Mouse (Mus musculus): Measurements from ENCODE around the gene Zfp638. TPM values are rescaled to one million over a fixed set of nuclear protein-coding genes. Genes with fewer than 3 reads are reported as not detected.
"Not testable (repeated sequence)": the region's sequence is repeated elsewhere in the genome, so short reads cannot be mapped to it uniquely, and the experiment has no call there.

The Zfp638 gene
- polyA plus RNA-seq, 1 experiment: 82.0 TPM

DNA sequence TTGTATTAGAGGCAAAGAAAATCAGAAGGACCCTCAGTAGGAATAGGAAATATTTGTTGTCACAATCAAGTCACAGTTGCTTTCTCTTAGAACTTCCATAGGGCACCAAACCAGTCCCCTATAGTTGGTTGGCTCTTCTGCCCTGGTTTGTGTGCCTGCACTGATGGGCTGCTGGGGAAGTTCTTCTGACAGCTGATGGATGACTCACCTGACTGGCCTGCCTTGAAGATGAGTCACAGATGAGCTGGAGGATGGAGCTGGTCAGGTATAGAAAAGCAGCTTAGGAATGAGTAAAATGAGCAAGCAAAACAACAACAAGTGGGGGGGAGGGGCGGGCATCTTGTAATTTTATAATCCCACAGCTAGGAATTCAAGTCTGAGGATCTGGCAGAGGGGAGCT lies 135.8 kb downstream of the Zfp638 start:
- Histone ChIP-seq H3K4me1 (ENCODE audit: control insufficient read depth, insufficient read depth, low read length) (no peaks in the 10 kb centered on the region), H3K27ac (ENCODE audit: insufficient read depth, low read depth, low read length) (no peak overlapping the region), H3K4me3 (ENCODE audit: insufficient read depth, low read length) (no peak overlapping the region)
- TF ChIP-seq POLR2A (IDR thresholded peaks at IDR 0.05; ENCODE audit: borderline replicate concordance, low read depth, low read length) (no peak), CTCF (IDR thresholded peaks at IDR 0.05; ENCODE audit: low read depth, low read length) (no peak)

DNA sequence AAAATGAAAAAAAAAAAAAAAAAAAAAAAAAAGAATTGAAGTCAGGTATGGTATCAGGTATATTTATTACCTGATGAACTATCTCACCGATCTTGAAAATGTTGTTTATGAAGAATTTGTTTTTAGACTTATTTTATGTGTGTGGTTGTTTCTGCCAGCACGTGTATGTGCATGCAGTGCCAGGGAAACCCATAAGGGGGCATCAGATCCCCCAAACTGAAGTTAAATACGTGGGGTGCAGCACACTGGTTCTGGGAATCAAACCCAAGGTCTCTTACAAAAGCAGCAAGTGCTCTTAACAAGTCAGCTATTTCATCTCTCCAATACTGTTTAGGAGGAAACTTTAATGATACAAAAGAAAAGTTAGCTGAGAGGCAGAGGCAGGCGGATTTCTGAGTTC lies 137.4 kb downstream of the Zfp638 start:
- H3K4me1 ChIP-seq (ENCODE audit: control insufficient read depth, insufficient read depth, low read length): no peaks in the 10 kb centered on the region
- no peak for TF ChIP-seq POLR2A (IDR thresholded peaks at IDR 0.05; ENCODE audit: borderline replicate concordance, low read depth, low read length)
- TF ChIP-seq CTCF (IDR thresholded peaks at IDR 0.05; ENCODE audit: low read depth, low read length): no peak
- H3K4me3 ChIP-seq (ENCODE audit: insufficient read depth, low read length): no peak overlapping the region
- H3K27ac ChIP-seq (ENCODE audit: insufficient read depth, low read depth, low read length): no peak overlapping the region

DNA sequence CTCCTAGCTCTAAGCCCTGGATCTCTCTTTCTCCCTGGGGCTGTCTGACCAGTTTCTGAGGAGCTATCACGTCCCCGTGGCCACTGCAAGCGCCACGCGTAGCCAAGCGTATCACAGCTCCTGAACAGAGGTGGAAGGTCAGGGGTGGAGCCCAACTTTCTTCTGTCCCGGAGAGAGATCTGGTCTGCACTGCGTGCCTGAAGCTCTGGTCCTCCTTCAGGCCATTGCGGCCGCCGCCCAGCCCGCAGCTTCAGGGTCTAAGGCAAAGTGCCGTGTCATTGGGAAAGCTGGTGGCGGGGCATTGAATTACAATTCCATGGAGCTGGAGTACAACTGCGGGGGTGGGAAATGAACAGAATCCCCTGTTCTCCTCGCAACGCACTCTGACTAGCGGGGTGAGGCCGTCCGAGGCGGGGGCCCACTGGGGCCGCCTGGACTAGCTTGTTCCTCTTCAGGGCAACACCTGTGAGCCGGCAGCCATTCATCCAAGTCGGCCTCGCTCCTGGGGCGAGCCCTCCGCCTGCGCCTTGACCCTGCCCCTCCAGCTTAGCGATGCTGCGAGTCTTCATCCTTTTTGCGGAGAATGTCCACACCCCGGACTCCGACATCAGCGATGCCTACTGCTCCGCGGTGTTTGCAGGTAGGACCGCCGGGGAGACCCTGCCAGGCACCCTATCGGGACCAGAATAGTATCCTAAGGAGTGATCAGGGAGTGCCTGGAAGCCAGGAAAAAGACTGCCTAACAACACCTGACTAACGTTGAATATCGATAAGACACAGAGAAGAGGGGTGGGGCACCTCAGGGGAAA lies 141.7 kb downstream of the Zfp638 start, which contains the start of gene Dysf:
Gene Dysf (plus strand): TSS at position 228 of the 809 bp plus-strand sequence.
- Histone ChIP-seq H3K4me3 (ENCODE audit: insufficient read depth, low read length) (peak within 1 kb of the TSS; percentile 37), H3K27ac (ENCODE audit: insufficient read depth, low read depth, low read length) (no peak within 1 kb of the TSS), H3K4me1 (ENCODE audit: control insufficient read depth, insufficient read depth, low read length) (no peaks in the 10 kb centered on the region)
- TF ChIP-seq POLR2A (IDR thresholded peaks at IDR 0.05; ENCODE audit: borderline replicate concordance, low read depth, low read length) (no peak), CTCF (IDR thresholded peaks at IDR 0.05; ENCODE audit: low read depth, low read length) (no peak)

DNA sequence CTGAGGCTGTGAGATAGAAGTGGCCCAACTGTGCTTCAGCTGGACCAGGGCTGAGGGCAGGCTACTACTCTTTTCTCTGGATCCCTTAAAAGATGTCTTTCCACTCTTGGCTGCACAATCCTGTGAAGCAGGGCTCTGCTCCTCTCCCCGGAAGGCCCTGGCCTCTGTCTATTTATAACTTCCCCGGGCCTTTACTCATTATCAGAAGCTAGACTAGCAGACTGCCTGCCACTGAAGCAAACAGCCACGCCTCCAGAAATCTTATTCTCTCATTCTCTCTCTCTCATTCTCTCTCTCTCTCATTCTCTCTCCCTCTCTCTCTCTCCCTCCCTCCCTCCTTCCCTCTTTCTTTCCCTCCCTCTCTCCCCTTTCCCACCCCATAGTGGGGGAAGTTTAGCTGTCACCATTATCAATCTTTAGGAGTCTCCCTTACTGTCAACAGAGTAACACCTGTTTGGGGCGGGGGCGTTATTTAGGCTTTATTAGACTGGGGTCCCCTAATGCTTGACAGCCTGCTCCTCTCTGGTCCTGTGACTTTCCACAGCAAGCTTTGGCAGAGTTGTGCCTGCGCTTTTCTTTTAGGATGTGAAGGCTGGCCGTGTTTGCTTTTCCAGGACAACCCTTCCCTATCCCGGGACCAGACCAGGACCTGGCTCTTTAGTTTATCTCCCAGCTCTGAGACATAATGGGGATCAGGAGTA lies 142.4 kb downstream of the Zfp638 start:
- no peak for TF ChIP-seq POLR2A (IDR thresholded peaks at IDR 0.05; ENCODE audit: borderline replicate concordance, low read depth, low read length)
- TF ChIP-seq CTCF (IDR thresholded peaks at IDR 0.05; ENCODE audit: low read depth, low read length): no peak
- Histone ChIP-seq H3K27ac (ENCODE audit: insufficient read depth, low read depth, low read length) (no peak overlapping the region), H3K4me3 (ENCODE audit: insufficient read depth, low read length) (peak overlapping the region; percentile 37), H3K4me1 (ENCODE audit: control insufficient read depth, insufficient read depth, low read length) (no peaks in the 10 kb centered on the region)

DNA sequence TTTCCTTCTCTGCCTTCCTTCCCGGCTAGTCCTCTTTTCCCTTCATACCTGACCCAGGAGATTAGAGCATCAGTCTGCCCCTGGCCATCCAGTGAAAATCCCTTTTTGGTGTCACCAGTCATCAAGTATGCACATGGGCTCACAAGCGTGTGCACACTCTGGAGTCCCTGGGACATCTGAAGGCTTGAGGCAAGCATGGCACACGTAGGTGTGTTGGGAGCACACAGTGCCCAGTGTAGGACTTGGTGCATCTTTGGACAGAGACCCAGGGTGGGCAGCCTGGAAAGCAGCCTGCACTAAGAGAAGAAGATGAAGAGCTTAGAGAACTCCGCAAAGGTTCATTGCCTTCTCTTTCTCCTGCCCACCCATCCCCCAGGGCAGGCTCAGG lies 143.0 kb downstream of the Zfp638 start:
- no peak overlapping the region for H3K4me3 ChIP-seq (ENCODE audit: insufficient read depth, low read length)
- TF ChIP-seq POLR2A (IDR thresholded peaks at IDR 0.05; ENCODE audit: borderline replicate concordance, low read depth, low read length): no peak
- no peak for TF ChIP-seq CTCF (IDR thresholded peaks at IDR 0.05; ENCODE audit: low read depth, low read length)
- no peak overlapping the region for H3K27ac ChIP-seq (ENCODE audit: insufficient read depth, low read depth, low read length)
- no peaks in the 10 kb centered on the region for H3K4me1 ChIP-seq (ENCODE audit: control insufficient read depth, insufficient read depth, low read length)

DNA sequence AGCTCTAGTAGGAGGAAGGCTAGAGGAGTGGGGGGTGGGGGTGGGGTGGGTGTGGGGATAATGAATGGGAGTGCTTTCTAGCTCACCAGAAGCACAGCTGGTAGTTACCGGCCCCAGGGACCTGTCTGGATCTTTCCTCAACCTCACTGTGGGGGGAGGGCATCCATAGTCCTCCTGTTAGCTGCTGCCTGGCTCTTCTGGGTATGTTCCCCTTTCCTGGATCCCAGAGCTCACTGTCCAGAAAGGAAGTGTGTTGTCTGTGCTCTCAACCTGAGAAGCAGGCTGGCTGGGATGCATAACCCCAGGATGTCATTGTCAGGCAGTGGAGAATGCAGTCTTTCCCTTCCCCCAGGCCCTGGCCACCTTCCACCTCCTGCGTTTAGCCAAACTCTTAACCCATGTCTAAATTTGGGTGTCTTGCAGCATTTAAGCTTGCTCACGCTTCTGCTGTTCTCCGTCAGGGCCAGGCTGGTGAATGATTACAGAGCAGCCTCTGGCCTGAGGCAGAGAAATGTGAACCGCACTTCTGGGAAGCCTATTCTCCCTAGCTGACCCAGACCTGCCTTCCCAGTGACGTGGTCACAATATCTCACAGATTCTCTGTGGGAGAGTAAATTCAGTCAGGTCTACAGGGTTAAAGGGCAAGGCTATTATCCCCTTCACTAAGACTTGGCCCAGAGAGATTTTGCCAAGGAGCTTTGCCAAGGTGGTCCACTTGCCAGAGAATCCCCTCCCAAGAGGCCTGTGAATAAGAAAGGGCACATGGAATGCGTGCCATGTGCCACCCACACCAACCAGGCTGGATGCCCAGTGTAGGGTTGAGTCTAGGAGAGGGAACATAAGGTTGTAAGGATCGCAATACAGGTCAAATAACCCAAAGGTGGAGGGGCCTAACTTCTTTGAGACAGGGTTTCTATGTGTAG lies 143.7 kb downstream of the Zfp638 start:
- Histone ChIP-seq H3K4me1 (ENCODE audit: control insufficient read depth, insufficient read depth, low read length) (no peaks in the 10 kb centered on the region), H3K4me3 (ENCODE audit: insufficient read depth, low read length) (no peak overlapping the region), H3K27ac (ENCODE audit: insufficient read depth, low read depth, low read length) (no peak overlapping the region)
- TF ChIP-seq POLR2A (IDR thresholded peaks at IDR 0.05; ENCODE audit: borderline replicate concordance, low read depth, low read length) (no peak), CTCF (IDR thresholded peaks at IDR 0.05; ENCODE audit: low read depth, low read length) (no peak)

DNA sequence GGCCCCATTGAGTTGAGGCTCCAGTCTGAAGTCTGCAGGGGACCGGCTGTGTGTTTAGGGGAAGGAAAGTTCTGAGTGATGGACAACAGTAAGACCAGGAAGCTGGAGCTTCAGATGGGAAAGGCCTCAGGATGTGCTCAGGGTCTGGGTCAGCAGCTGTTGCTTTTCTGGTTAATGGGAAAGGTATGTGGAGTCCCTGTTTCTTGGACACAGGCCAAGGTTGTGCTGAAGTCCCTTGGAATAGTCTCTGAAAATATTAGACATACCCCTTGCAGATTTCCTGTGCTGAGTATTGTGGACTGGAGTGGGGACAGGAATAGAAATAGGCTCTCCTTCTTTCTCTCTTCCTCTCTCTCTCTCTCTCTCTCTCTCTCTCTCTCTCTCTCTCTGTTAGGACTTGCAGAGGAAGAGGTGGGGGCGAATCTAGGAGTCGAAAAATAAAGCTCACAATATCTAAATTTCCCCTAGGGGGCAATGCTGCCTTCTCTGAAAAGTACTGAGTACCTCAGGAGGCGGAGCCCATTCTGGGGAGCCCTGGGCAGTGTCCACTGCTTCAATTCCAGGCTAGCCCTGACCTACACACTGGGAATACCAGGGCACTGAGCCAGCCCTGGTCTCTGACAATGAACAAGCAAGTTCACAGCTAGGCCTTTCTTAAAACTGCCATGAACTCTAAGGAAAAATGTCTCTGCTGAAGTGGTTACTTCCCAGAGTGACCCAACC lies 148.2 kb downstream of the Zfp638 start:
- H3K27ac ChIP-seq (ENCODE audit: insufficient read depth, low read depth, low read length); H3K4me1 ChIP-seq (ENCODE audit: control insufficient read depth, insufficient read depth, low read length); H3K4me3 ChIP-seq (ENCODE audit: insufficient read depth, low read length): not testable (repeated sequence)

DNA sequence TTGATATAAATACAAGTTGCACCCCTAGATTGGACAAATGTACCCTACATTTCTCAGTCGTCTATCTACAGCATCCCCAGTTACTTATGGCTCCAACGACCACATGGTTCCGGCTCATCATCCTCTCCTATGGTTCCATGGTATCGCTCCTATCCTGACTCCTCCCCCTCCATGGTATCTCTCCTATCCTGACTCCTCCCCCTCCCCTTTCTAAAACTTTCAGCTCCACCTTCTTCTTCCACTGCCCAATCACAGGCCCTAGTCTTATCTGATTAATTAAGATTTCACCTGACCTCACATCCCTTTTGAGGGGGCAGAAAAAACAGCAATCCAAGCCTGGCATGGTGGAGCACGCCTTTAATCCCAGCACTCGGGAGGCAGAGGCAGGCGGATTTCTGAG lies 149.9 kb downstream of the Zfp638 start:
- TF ChIP-seq POLR2A (IDR thresholded peaks at IDR 0.05; ENCODE audit: borderline replicate concordance, low read depth, low read length) (no peak), CTCF (IDR thresholded peaks at IDR 0.05; ENCODE audit: low read depth, low read length) (no peak)
- H3K4me3 ChIP-seq (ENCODE audit: insufficient read depth, low read length): no peak overlapping the region
- peaks cover 3% of the 10 kb centered on the region; the same call in 1 of the 2 replicates for H3K4me1 ChIP-seq (ENCODE audit: control insufficient read depth, insufficient read depth, low read length)
- H3K27ac ChIP-seq (ENCODE audit: insufficient read depth, low read depth, low read length): no peak overlapping the region

DNA sequence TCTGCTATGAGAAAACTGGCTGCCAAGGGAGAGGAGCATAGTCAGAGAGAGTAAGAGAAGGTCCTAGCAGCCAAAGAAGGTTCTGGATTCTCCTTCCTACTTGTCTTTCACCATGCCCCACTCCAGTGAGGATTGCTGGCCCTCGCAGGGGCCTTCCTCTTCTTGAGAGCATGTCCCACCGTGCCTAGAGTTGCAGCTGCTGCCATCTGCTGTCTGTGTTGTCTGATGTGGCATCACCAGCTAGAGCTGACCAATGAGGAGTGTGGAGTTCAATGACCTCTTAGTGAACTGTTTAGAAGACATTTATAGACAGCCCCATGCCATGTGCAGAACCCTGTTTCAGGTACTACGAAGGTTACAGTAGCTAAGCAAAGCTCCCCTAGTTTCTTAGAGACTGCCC lies 150.5 kb downstream of the Zfp638 start:
- TF ChIP-seq POLR2A (IDR thresholded peaks at IDR 0.05; ENCODE audit: borderline replicate concordance, low read depth, low read length): no peak
- no peak for TF ChIP-seq CTCF (IDR thresholded peaks at IDR 0.05; ENCODE audit: low read depth, low read length)
- Histone ChIP-seq H3K27ac (ENCODE audit: insufficient read depth, low read depth, low read length) (no peak overlapping the region), H3K4me1 (ENCODE audit: control insufficient read depth, insufficient read depth, low read length) (peaks cover 3% of the 10 kb centered on the region; the same call in 1 of the 2 replicates)

More for the DNA sequence above, 150.5 kb downstream of the Zfp638 start:
- no peak overlapping the region for H3K4me3 ChIP-seq (ENCODE audit: insufficient read depth, low read length)
